Mouse (Mus musculus): ENCODE measurements at regions not wholly inside any gene's neighbourhood (a gene's known extent, or its start where the extent isn't known, plus 50 kb on each side); places are given as distances from the start of the nearest gene placed in this dataset.

GRCm38 (mm10) chr17:65014682-65015081 is 178.8 kb upstream of the 4930583I09Rik start:
- H3K9ac ChIP-seq (ENCODE audit: low read length): no peak overlapping the region
- no peaks in the 10 kb centered on the region for H3K27me3 ChIP-seq (ENCODE audit: control insufficient read depth, insufficient read depth, low read length)
- no peak for ATAC-seq (ENCODE audit: insufficient number of reproducible peaks, insufficient read depth, low FRiP score, low read depth)
- H3K4me1 ChIP-seq (ENCODE audit: control insufficient read depth in 2 of 2, insufficient read depth in 2 of 2, low read length in 2 of 2): no peaks in the 10 kb centered on the region
- no peak overlapping the region for H3K27ac ChIP-seq (replicated peaks in 1 of 2; ENCODE audit: control insufficient read depth in 1 of 2, insufficient read depth in 1 of 2, low read depth in 2 of 2, low read length in 2 of 2)
- H3K36me3 ChIP-seq (ENCODE audit: control insufficient read depth, insufficient read depth, low read length): no peaks in the 10 kb centered on the region
- H3K9me3 ChIP-seq (ENCODE audit: control insufficient read depth, low read length): no peaks in the 10 kb centered on the region
- no peak overlapping the region for H3K4me2 ChIP-seq (ENCODE audit: low read length)
- H3K4me3 ChIP-seq (ENCODE audit: control insufficient read depth in 1 of 2, insufficient read depth in 1 of 2, low read depth in 1 of 2, low read length in 2 of 2): no peak overlapping the region

GRCm38 (mm10) chr17:65000626-65001135 is 164.8 kb upstream of the 4930583I09Rik start:
- ATAC-seq (ENCODE audit: insufficient number of reproducible peaks, insufficient read depth, low FRiP score, low read depth): no peak
- Histone ChIP-seq H3K36me3 (ENCODE audit: control insufficient read depth, insufficient read depth, low read length) (no peaks in the 10 kb centered on the region), H3K9me3 (ENCODE audit: control insufficient read depth, low read length) (no peaks in the 10 kb centered on the region), H3K27me3 (ENCODE audit: control insufficient read depth, insufficient read depth, low read length) (no peaks in the 10 kb centered on the region), H3K4me1 (ENCODE audit: control insufficient read depth in 2 of 2, insufficient read depth in 2 of 2, low read length in 2 of 2) (no peaks in the 10 kb centered on the region), H3K9ac (ENCODE audit: low read length) (no peak overlapping the region), H3K4me2 (ENCODE audit: low read length) (no peak overlapping the region), H3K4me3 (ENCODE audit: control insufficient read depth in 1 of 2, insufficient read depth in 1 of 2, low read depth in 1 of 2, low read length in 2 of 2) (no peak overlapping the region), H3K27ac (replicated peaks in 1 of 2; ENCODE audit: control insufficient read depth in 1 of 2, insufficient read depth in 1 of 2, low read depth in 2 of 2, low read length in 2 of 2) (no peak overlapping the region)
- 70% methylated on average over 5 of the region's 5 CpGs for WGBS

DNA sequence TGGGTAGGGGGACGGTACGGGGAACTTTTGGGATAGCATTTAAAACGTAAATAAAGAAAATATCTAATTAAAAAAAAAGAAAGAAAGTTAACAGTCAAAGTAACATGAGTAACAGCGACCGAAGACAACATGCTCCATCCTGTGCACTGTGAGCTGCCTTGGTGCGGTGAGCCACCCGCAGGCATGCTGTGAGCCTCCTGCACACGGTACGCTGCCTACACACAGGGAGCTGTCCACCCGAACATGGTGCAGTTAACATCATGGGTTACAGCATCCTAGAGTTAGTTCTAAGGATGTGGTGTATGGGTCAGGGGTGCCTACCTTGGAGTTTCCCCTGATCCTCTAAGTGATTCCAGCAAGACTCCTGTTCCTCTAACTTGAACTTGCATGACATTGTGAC is 158.6 kb upstream of the 4930583I09Rik start:
- Histone ChIP-seq H3K4me1 (ENCODE audit: control insufficient read depth in 2 of 2, insufficient read depth in 2 of 2, low read length in 2 of 2) (no peaks in the 10 kb centered on the region), H3K27me3 (ENCODE audit: control insufficient read depth, insufficient read depth, low read length) (no peaks in the 10 kb centered on the region), H3K36me3 (ENCODE audit: control insufficient read depth, insufficient read depth, low read length) (no peaks in the 10 kb centered on the region), H3K9ac (ENCODE audit: low read length) (no peak overlapping the region), H3K27ac (replicated peaks in 1 of 2; ENCODE audit: control insufficient read depth in 1 of 2, insufficient read depth in 1 of 2, low read depth in 2 of 2, low read length in 2 of 2) (no peak overlapping the region), H3K4me3 (ENCODE audit: control insufficient read depth in 1 of 2, insufficient read depth in 1 of 2, low read depth in 1 of 2, low read length in 2 of 2) (no peak overlapping the region), H3K9me3 (ENCODE audit: control insufficient read depth, low read length) (peaks cover 4% of the 10 kb centered on the region; the same call in 1 of the 2 replicates), H3K4me2 (ENCODE audit: low read length) (no peak overlapping the region)
- WGBS: 80% methylated on average over 10 of the region's 10 CpGs
- ATAC-seq (ENCODE audit: insufficient number of reproducible peaks, insufficient read depth, low FRiP score, low read depth): no peak

DNA sequence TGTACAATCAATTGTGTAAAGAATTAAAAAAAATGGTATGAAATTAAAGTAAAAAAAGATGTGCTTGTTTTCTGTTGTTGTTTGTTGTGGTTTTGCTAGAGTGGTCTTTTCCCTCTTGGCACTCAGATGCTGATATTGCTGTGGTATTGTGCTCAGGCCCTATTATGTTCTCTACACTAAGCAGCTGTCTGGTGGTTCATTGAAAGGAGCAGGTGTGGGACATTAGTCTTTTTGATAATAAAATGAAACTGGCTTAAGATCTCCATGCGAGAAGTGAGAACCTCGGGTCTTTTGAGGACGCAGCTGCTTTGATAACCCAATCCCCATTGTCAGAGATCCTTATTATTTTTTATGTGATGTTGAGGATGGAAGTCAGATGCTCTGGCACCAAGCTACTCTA is 155.4 kb upstream of the 4930583I09Rik start:
- no peak overlapping the region for H3K9ac ChIP-seq (ENCODE audit: low read length)
- no peak overlapping the region for H3K27ac ChIP-seq (replicated peaks in 1 of 2; ENCODE audit: control insufficient read depth in 1 of 2, insufficient read depth in 1 of 2, low read depth in 2 of 2, low read length in 2 of 2)
- no peak overlapping the region for H3K4me3 ChIP-seq (ENCODE audit: control insufficient read depth in 1 of 2, insufficient read depth in 1 of 2, low read depth in 1 of 2, low read length in 2 of 2)
- no peaks in the 10 kb centered on the region for H3K4me1 ChIP-seq (ENCODE audit: control insufficient read depth in 2 of 2, insufficient read depth in 2 of 2, low read length in 2 of 2)
- no peak for ATAC-seq (ENCODE audit: insufficient number of reproducible peaks, insufficient read depth, low FRiP score, low read depth)
- no peak overlapping the region for H3K4me2 ChIP-seq (ENCODE audit: low read length)
- H3K27me3 ChIP-seq (ENCODE audit: control insufficient read depth, insufficient read depth, low read length): no peaks in the 10 kb centered on the region
- peaks cover 4% of the 10 kb centered on the region; the same call in 1 of the 2 replicates for H3K9me3 ChIP-seq (ENCODE audit: control insufficient read depth, low read length)
- WGBS: 92% methylated on average over 3 of the region's 3 CpGs
- no peaks in the 10 kb centered on the region for H3K36me3 ChIP-seq (ENCODE audit: control insufficient read depth, insufficient read depth, low read length)

DNA sequence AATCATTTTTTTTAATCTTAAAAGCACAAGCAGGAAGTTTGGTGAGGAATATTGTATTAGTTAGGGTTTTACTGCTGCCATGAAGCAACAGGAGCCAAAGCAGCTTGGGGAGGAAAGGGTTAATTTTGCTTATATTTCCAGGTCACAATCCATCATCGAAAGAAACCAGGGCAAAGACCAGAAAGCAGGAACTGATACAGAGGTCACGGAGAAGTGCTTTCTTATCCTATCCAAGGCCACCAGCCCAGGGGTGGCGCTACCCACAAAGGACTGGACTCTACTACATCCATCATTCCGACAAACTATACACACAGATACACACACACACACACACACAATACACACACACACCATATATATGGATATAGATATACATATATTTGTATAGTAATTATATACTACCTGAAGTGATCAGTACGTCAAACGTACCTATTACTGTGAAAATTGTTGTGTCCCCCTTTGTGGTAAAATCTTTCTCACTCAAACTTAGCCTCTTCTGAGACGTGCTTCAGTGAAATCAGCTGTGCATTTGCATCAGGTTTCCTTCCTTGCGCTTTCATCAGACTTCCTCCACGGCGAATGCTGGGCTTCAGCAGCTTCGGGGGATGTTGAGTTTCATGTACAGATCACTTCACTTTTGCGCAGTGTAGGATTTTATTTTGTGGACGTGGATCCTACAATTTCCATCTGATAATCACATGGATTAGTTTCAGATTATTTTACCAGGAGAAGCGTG is 148.6 kb upstream of the 4930583I09Rik start:
- H3K27me3 ChIP-seq (ENCODE audit: control insufficient read depth, insufficient read depth, low read length): no peaks in the 10 kb centered on the region
- H3K9me3 ChIP-seq (ENCODE audit: control insufficient read depth, low read length): no peaks in the 10 kb centered on the region
- no peaks in the 10 kb centered on the region for H3K36me3 ChIP-seq (ENCODE audit: control insufficient read depth, insufficient read depth, low read length)
- WGBS: 73% methylated on average over 14 of the region's 14 CpGs
- no peak overlapping the region for H3K9ac ChIP-seq (ENCODE audit: low read length)
- no peak for ATAC-seq (ENCODE audit: insufficient number of reproducible peaks, insufficient read depth, low FRiP score, low read depth)
- H3K4me1 ChIP-seq (ENCODE audit: control insufficient read depth in 2 of 2, insufficient read depth in 2 of 2, low read length in 2 of 2): no peaks in the 10 kb centered on the region
- no peak overlapping the region for H3K27ac ChIP-seq (replicated peaks in 1 of 2; ENCODE audit: control insufficient read depth in 1 of 2, insufficient read depth in 1 of 2, low read depth in 2 of 2, low read length in 2 of 2)
- H3K4me2 ChIP-seq (ENCODE audit: low read length): no peak overlapping the region
- no peak overlapping the region for H3K4me3 ChIP-seq (ENCODE audit: control insufficient read depth in 1 of 2, insufficient read depth in 1 of 2, low read depth in 1 of 2, low read length in 2 of 2)

DNA sequence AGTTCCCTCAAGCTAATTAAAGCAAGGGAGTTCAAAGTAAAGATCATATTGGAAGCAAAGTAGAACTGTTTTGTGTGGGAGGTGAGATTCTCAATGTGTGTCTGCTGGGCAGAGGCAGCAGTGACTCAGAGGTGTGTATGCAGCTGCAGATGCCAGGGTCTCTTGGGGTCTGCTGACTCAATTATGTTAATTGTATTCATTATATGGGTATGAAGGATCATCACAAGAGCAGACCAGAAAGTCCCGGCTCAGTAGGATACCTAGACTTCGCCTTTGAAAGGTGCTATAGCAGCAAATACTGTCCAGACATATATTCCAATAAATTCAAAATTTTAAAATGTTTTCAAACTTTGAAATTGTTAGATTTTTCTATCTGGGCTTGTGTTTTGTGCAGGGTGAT is 147.6 kb upstream of the 4930583I09Rik start:
- no peaks in the 10 kb centered on the region for H3K4me1 ChIP-seq (ENCODE audit: control insufficient read depth in 2 of 2, insufficient read depth in 2 of 2, low read length in 2 of 2)
- no peak overlapping the region for H3K27ac ChIP-seq (replicated peaks in 1 of 2; ENCODE audit: control insufficient read depth in 1 of 2, insufficient read depth in 1 of 2, low read depth in 2 of 2, low read length in 2 of 2)
- H3K36me3 ChIP-seq (ENCODE audit: control insufficient read depth, insufficient read depth, low read length): no peaks in the 10 kb centered on the region
- H3K4me2 ChIP-seq (ENCODE audit: low read length): no peak overlapping the region
- no peaks in the 10 kb centered on the region for H3K27me3 ChIP-seq (ENCODE audit: control insufficient read depth, insufficient read depth, low read length)
- WGBS: 74% methylated on average over 2 of the region's 2 CpGs
- H3K4me3 ChIP-seq (ENCODE audit: control insufficient read depth in 1 of 2, insufficient read depth in 1 of 2, low read depth in 1 of 2, low read length in 2 of 2): no peak overlapping the region
- ATAC-seq (ENCODE audit: insufficient number of reproducible peaks, insufficient read depth, low FRiP score, low read depth): no peak
- H3K9ac ChIP-seq (ENCODE audit: low read length): no peak overlapping the region
- no peaks in the 10 kb centered on the region for H3K9me3 ChIP-seq (ENCODE audit: control insufficient read depth, low read length)

GRCm38 (mm10) chr17:64964153-64964552 is 128.3 kb upstream of the 4930583I09Rik start:
- WGBS: 77% methylated on average over 4 of the region's 4 CpGs
- Histone ChIP-seq H3K27me3 (ENCODE audit: control insufficient read depth, insufficient read depth, low read length) (no peaks in the 10 kb centered on the region), H3K27ac (replicated peaks in 1 of 2; ENCODE audit: control insufficient read depth in 1 of 2, insufficient read depth in 1 of 2, low read depth in 2 of 2, low read length in 2 of 2) (no peak overlapping the region), H3K4me2 (ENCODE audit: low read length) (no peak overlapping the region), H3K4me3 (ENCODE audit: control insufficient read depth in 1 of 2, insufficient read depth in 1 of 2, low read depth in 1 of 2, low read length in 2 of 2) (no peak overlapping the region), H3K9ac (ENCODE audit: low read length) (no peak overlapping the region), H3K36me3 (ENCODE audit: control insufficient read depth, insufficient read depth, low read length) (no peaks in the 10 kb centered on the region), H3K4me1 (ENCODE audit: control insufficient read depth in 2 of 2, insufficient read depth in 2 of 2, low read length in 2 of 2) (no peaks in the 10 kb centered on the region), H3K9me3 (ENCODE audit: control insufficient read depth, low read length) (no peaks in the 10 kb centered on the region)
- ATAC-seq (ENCODE audit: insufficient number of reproducible peaks, insufficient read depth, low FRiP score, low read depth): no peak

GRCm38 (mm10) chr17:64961887-64962286 is 126.0 kb upstream of the 4930583I09Rik start:
- ATAC-seq (ENCODE audit: insufficient number of reproducible peaks, insufficient read depth, low FRiP score, low read depth): no peak
- Histone ChIP-seq H3K4me2 (ENCODE audit: low read length) (no peak overlapping the region), H3K9ac (ENCODE audit: low read length) (no peak overlapping the region), H3K4me1 (ENCODE audit: control insufficient read depth in 2 of 2, insufficient read depth in 2 of 2, low read length in 2 of 2) (peaks cover 0 to under 1% of the 10 kb centered on the region in 2 experiments; a peak in 1 of 4 replicates), H3K27me3 (ENCODE audit: control insufficient read depth, insufficient read depth, low read length) (no peaks in the 10 kb centered on the region), H3K36me3 (ENCODE audit: control insufficient read depth, insufficient read depth, low read length) (no peaks in the 10 kb centered on the region), H3K9me3 (ENCODE audit: control insufficient read depth, low read length) (no peaks in the 10 kb centered on the region), H3K27ac (replicated peaks in 1 of 2; ENCODE audit: control insufficient read depth in 1 of 2, insufficient read depth in 1 of 2, low read depth in 2 of 2, low read length in 2 of 2) (no peak overlapping the region), H3K4me3 (ENCODE audit: control insufficient read depth in 1 of 2, insufficient read depth in 1 of 2, low read depth in 1 of 2, low read length in 2 of 2) (no peak overlapping the region)
- 29% methylated on average over 2 of the region's 2 CpGs for WGBS
